Mouse (Mus musculus) olfactory bulb, adult 2 months (tissue): ENCODE results near the gene Gjb6.

Source experiments
- CTCF ChIP-seq: fragments of 200-500 bp; IDR thresholded peaks from 2 replicates; pipeline ENCODE4 v1.5.1; 2012; ENCODE audit warnings: low read depth, mild to moderate bottlenecking, low read length, moderate library complexity; ENCODE audit not compliant: insufficient read depth
- POLR2A ChIP-seq: fragments of 200-500 bp; IDR thresholded peaks from 2 replicates; pipeline ENCODE4 v1.6.1; 2012; ENCODE audit warnings: mild to moderate bottlenecking, low read depth, low read length, moderate library complexity; ENCODE audit not compliant: insufficient read depth

DNA sequence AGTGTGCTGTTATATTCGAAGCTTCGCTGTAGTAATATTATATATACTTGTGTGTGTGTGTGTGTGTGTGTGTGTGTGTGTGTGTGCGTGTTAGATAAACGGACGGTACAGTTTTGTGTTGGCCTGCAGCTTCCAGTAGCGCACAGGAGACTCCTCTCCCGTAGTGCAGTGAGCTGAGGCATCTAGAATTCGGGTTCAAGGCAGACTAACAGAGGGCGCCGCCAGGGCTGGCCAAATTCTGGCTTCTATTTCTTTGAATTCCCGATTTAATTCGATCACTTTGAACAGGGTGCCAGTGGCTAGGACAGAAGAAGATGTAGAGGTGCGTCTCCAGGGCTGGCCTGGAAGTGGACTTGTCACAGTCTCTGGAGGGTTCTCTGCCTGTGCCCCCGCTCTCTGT is 28.3 kb downstream of the Gjb6 start:
- no peak for TF ChIP-seq CTCF
- no peak for TF ChIP-seq POLR2A
